Mouse (Mus musculus): ENCODE measurements around the gene Sec31b. TPM values are rescaled to one million over a fixed set of nuclear protein-coding genes. Genes with fewer than 3 reads are reported as not detected.

Sec31b gene
- polyA plus RNA-seq, 1 experiment from 2014 or later, result 0.54 TPM

DNA sequence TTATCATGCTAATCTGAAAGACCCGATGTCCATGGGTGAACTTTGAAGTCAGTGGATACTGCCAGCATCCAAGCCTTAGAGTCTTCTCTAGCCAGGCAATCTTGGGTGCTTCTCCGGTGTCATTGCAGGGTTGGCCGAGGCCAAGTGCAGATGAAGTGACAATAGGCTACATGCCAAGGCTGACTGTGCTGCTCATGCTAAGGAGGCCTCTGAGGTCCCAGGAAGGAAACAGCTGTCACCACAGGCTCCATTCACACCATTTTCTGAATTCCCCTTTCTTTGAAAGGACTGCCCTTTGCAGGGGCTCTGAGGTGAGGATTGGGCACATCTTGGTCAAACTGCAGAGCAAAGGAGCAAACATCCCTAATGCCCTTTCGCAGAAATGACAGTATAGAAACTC, 42.9 kb downstream of the Sec31b start:
- Histone ChIP-seq H3K27ac (no peak overlapping the region), H3K4me3 (no peak overlapping the region), H3K27me3 (peaks cover 34% of the 10 kb centered on the region; the same call in 1 of the 2 replicates), H3K9ac (no peak overlapping the region), H3K9me3 (no peaks in the 10 kb centered on the region), H3K4me1 (peaks cover 14% of the 10 kb centered on the region), H3K36me3 (no peaks in the 10 kb centered on the region), H3K4me2 (no peak overlapping the region)
- no peak for ATAC-seq (ENCODE audit: borderline replicate concordance, extremely low read depth, low FRiP score, low TSS enrichment)
- 42% methylated on average over 4 of the region's 4 CpGs for WGBS

GRCm38 (mm10) chr19:44501925-44502324, 43.7 kb downstream of the Sec31b start:
- Histone ChIP-seq H3K36me3 (no peaks in the 10 kb centered on the region), H3K27ac (no peak overlapping the region), H3K4me3 (no peak overlapping the region), H3K4me1 (peaks cover 14% of the 10 kb centered on the region), H3K9ac (no peak overlapping the region), H3K4me2 (no peak overlapping the region), H3K9me3 (no peaks in the 10 kb centered on the region), H3K27me3 (peaks cover 26% of the 10 kb centered on the region; the same call in 1 of the 2 replicates)
- ATAC-seq (ENCODE audit: borderline replicate concordance, extremely low read depth, low FRiP score, low TSS enrichment), result no peak
- WGBS, result 71% methylated on average over 6 of the region's 6 CpGs

DNA sequence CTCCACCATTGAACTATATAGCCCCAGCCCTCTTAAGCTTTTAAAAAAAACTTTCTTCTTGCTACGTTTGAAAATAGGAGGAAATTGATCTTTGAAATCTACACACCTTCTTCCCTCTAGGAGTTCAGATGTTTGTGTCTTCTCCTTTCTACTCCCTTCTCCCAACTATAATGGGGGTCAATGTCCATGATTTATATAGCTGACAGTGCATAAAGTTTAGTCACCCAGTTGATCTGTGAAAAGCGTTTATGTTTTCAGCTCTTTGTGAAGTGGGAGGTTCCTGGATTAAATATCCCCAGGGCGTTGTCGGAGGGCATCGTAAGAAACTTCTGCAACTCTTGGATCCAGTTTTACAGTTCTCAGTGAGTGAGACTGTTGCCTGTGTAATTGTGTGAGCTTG, 45.4 kb downstream of the Sec31b start:
- Histone ChIP-seq H3K9ac (no peak overlapping the region), H3K4me1 (peaks cover 14% of the 10 kb centered on the region), H3K27ac (no peak overlapping the region), H3K36me3 (no peaks in the 10 kb centered on the region), H3K4me3 (no peak overlapping the region), H3K9me3 (no peaks in the 10 kb centered on the region), H3K4me2 (no peak overlapping the region), H3K27me3 (peaks cover 26% of the 10 kb centered on the region; the same call in 1 of the 2 replicates)
- no peak for ATAC-seq (ENCODE audit: borderline replicate concordance, extremely low read depth, low FRiP score, low TSS enrichment)
- WGBS, result 51% methylated on average over 5 of the region's 5 CpGs

DNA sequence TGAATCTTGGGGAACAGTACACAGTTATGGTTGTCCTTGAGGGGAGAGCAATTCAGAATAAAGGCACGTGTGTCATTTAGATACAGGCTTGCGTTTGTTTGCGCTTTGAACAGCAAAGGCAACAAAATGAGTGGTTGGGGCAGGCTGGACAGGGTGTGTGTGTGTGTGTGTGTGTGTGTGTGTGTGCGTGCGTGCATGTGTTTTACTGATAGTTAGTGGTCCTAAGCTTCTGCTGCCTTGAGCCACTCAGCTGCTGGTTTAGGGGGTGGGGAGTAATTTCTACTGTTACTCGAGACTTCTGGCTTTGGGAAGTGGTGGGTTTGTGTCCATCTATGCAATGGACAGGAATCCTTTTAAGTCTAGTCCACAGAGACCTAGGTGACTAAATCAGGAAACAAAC, 46.7 kb downstream of the Sec31b start:
- no peak overlapping the region for H3K9ac ChIP-seq
- 42% methylated on average over 6 of the region's 6 CpGs for WGBS
- no peak overlapping the region for H3K4me3 ChIP-seq
- no peaks in the 10 kb centered on the region for H3K9me3 ChIP-seq
- H3K4me1 ChIP-seq, result peaks cover 14% of the 10 kb centered on the region
- H3K27me3 ChIP-seq, result peaks cover 33% of the 10 kb centered on the region; the same call in 1 of the 2 replicates
- H3K36me3 ChIP-seq, result no peaks in the 10 kb centered on the region
- H3K4me2 ChIP-seq, result no peak overlapping the region
- ATAC-seq (ENCODE audit: borderline replicate concordance, extremely low read depth, low FRiP score, low TSS enrichment), result no peak
- no peak overlapping the region for H3K27ac ChIP-seq

DNA sequence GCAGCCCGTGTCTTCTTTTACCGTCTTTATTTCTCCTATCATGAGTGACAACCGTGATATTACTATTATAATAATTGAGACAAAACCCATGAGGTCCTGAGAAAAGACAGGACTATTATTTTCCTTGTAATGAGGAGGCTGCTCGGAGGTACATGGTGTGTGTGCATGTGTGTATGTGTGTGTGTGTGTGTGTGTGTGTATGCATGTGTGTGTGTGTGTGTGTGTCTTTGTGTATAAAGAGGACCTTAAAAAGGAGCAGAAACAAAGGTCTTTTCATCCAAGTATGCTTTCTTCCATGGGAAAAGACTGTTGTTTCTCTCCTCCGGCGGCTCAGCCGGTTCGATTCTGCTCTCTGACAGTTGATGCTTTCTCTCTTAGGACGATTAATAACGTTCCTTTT, 48.7 kb downstream of the Sec31b start:
- ATAC-seq (ENCODE audit: borderline replicate concordance, extremely low read depth, low FRiP score, low TSS enrichment), result no peak
- WGBS, result 84% methylated on average over 10 of the region's 10 CpGs
- H3K27me3 ChIP-seq, result peaks cover 41% of the 10 kb centered on the region; the same call in 1 of the 2 replicates

GRCm38 (mm10) chr19:44496511-44496910, 49.2 kb downstream of the Sec31b start:
- no peak overlapping the region for H3K4me2 ChIP-seq
- no peaks in the 10 kb centered on the region for H3K9me3 ChIP-seq
- no peak overlapping the region for H3K9ac ChIP-seq
- ATAC-seq (ENCODE audit: borderline replicate concordance, extremely low read depth, low FRiP score, low TSS enrichment), result no peak
- no peak overlapping the region for H3K4me3 ChIP-seq
- H3K27ac ChIP-seq, result no peak overlapping the region
- H3K27me3 ChIP-seq, result peaks cover 43% of the 10 kb centered on the region; the same call in 1 of the 2 replicates
- H3K36me3 ChIP-seq, result no peaks in the 10 kb centered on the region
- WGBS, result 47% methylated on average over 8 of the region's 8 CpGs
- H3K4me1 ChIP-seq, result no peaks in the 10 kb centered on the region

More for the DNA sequence above, 48.7 kb downstream of the Sec31b start:
- Histone ChIP-seq H3K9me3 (no peaks in the 10 kb centered on the region), H3K4me1 (peaks cover under 1% of the 10 kb centered on the region; the same call in 1 of the 2 replicates), H3K4me3 (no peak overlapping the region), H3K27ac (no peak overlapping the region), H3K9ac (no peak overlapping the region), H3K36me3 (no peaks in the 10 kb centered on the region), H3K4me2 (no peak overlapping the region)

DNA sequence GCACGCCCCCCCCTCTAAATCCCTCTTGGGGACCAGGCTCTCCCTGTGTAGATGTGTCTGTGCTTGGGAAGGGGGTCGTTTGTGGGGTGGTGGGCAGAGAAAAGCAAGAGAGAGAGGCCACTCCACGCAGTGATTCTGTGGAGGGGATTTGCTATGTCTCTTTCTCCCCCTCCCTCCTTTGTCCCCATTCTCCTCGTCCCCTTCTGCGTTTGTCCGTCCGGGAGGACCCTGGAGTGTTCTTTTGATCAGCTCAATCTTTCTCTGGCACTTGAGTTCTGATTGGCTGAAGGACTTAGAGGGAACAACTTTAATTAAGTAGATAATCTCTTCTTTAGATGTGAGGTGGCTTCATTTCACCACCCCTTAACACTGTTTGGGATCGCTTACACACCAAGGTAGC, 52.5 kb downstream of the Sec31b start, which contains the start of gene Wnt8b:
Gene Wnt8b (plus strand): TSS at position 345 of the 400 bp plus-strand sequence.
- no peaks in the 10 kb centered on the region for H3K36me3 ChIP-seq

GRCm38 (mm10) chr19:44487266-44487665, 58.4 kb downstream of the Sec31b start:
- no peaks in the 10 kb centered on the region for H3K36me3 ChIP-seq

More for the DNA sequence above, 52.5 kb downstream of the Sec31b start, which contains the start of gene Wnt8b:
- Histone ChIP-seq H3K9ac (no peak within 1 kb of the TSS), H3K9me3 (no peaks in the 10 kb centered on the region), H3K4me3 (no peak within 1 kb of the TSS), H3K27me3 (peaks cover 31% of the 10 kb centered on the region; the same call in 1 of the 2 replicates), H3K27ac (no peak within 1 kb of the TSS), H3K4me1 (no peaks in the 10 kb centered on the region), H3K4me2 (no peak within 1 kb of the TSS)
- ATAC-seq (ENCODE audit: borderline replicate concordance, extremely low read depth, low FRiP score, low TSS enrichment), result no peak
- WGBS, result 33% methylated on average over 8 of the region's 8 CpGs

GRCm38 (mm10) chr19:44476541-44476940, 69.1 kb downstream of the Sec31b start:
- Histone ChIP-seq H3K27me3 (no peaks in the 10 kb centered on the region), H3K4me1 (no peaks in the 10 kb centered on the region), H3K27ac (no peak overlapping the region), H3K9ac (no peak overlapping the region), H3K9me3 (no peaks in the 10 kb centered on the region), H3K4me3 (no peak overlapping the region), H3K4me2 (no peak overlapping the region), H3K36me3 (no peaks in the 10 kb centered on the region)
- no peak for ATAC-seq (ENCODE audit: borderline replicate concordance, extremely low read depth, low FRiP score, low TSS enrichment)
- 47% methylated on average over 3 of the region's 3 CpGs for WGBS

More at GRCm38 (mm10) chr19:44487266-44487665, 58.4 kb downstream of the Sec31b start:
- Histone ChIP-seq H3K4me1 (no peaks in the 10 kb centered on the region), H3K9me3 (no peaks in the 10 kb centered on the region), H3K27me3 (peaks cover 6% of the 10 kb centered on the region; the same call in 1 of the 2 replicates), H3K27ac (no peak overlapping the region), H3K9ac (no peak overlapping the region), H3K4me3 (no peak overlapping the region), H3K4me2 (no peak overlapping the region)
- WGBS, result 8% methylated on average over 8 of the region's 8 CpGs
- ATAC-seq (ENCODE audit: borderline replicate concordance, extremely low read depth, low FRiP score, low TSS enrichment), result peak; percentile 39; the same call in 1 of the 2 replicates

- Histone ChIP-seq H3K27me3 (no peaks in the 10 kb centered on the region), H3K36me3 (no peaks in the 10 kb centered on the region), H3K4me1 (no peaks in the 10 kb centered on the region), H3K4me2 (no peak overlapping the region), H3K9ac (no peak overlapping the region), H3K4me3 (no peak overlapping the region), H3K9me3 (no peaks in the 10 kb centered on the region), H3K27ac (no peak overlapping the region)
- ATAC-seq (ENCODE audit: borderline replicate concordance, extremely low read depth, low FRiP score, low TSS enrichment), result no peak
- 80% methylated on average over 6 of the region's 6 CpGs for WGBS
Observed at GRCm38 (mm10) chr19:44475268-44475667, 70.4 kb downstream of the Sec31b start.

GRCm38 (mm10) chr19:44474158-44474557, 71.5 kb downstream of the Sec31b start:
- Histone ChIP-seq H3K4me1 (no peaks in the 10 kb centered on the region), H3K4me2 (no peak overlapping the region), H3K27ac (no peak overlapping the region), H3K36me3 (no peaks in the 10 kb centered on the region), H3K27me3 (no peaks in the 10 kb centered on the region), H3K9ac (no peak overlapping the region), H3K4me3 (no peak overlapping the region), H3K9me3 (no peaks in the 10 kb centered on the region)
- 3% methylated on average over 10 of the region's 10 CpGs for WGBS
- no peak for ATAC-seq (ENCODE audit: borderline replicate concordance, extremely low read depth, low FRiP score, low TSS enrichment)
